Comparison of ENCODE assay signal across 24 mouse cellular contexts in genomic region chr1:165154162-165154561, GRCm38 (mm10). TPM values are rescaled to one million over a fixed set of nuclear protein-coding genes. Genes with fewer than 3 reads are reported as not detected.
DNase-seq lines count a peak whose midpoint lies in the region; TF ChIP-seq lines count a peak whose summit lies in the region.
"Had no signal": no experiment of that assay in that cellular context is flagged by ENCODE, and none has a peak within 500 bp of the region (broad histone marks: within the 10 kb centered on the region; RNA-seq: fewer than 3 reads in every experiment).

No protein-coding gene starts in this region.

- peak overlapping the region; percentile 35 to 55 for H3K4me3 ChIP-seq in MEL (ENCODE audit: control insufficient read depth in 1 of 2, insufficient read depth in 1 of 2, low read depth in 2 of 2, low read length in 2 of 2)
- peak overlapping the region; percentile 80 for H3K4me3 ChIP-seq in megakaryocyte, embryonic 14.5 days (replicated peaks)
- H3K4me3 ChIP-seq: forebrain, embryonic 15.5 days; gastrocnemius, adult 2 months; heart, adult 2 months; intestine, embryonic 15.5 days; liver, embryonic 13.5 days; neural tube, embryonic 12.5 days had no signal

- TF ChIP-seq POLR2A in MEL (IDR thresholded peaks at IDR 0.05; ENCODE audit: control insufficient read depth in 1 of 2, insufficient read depth in 1 of 2, low read depth in 1 of 2, low read length in 2 of 2, poor library complexity in 1 of 2): no peak

- no peak for TF ChIP-seq CTCF in MEL (IDR thresholded peaks at IDR 0.05 in 2 of 3, conservative IDR thresholded peaks at IDR 0.05 in 1 of 3; ENCODE audit: control insufficient read depth in 1 of 3, insufficient read depth in 1 of 3, low read depth in 2 of 3, low read length in 3 of 3, poor library complexity in 1 of 3, severe bottlenecking in 1 of 3)

- no peak; a peak in 1 of 4 replicates for TF ChIP-seq EP300 in MEL (IDR thresholded peaks at IDR 0.05; ENCODE audit: low read depth in 1 of 2, low read length in 2 of 2)

- no peak overlapping the region for H3K27ac ChIP-seq in MEL (ENCODE audit: control insufficient read depth, low read depth, low read length)
- H3K27ac ChIP-seq: forebrain, embryonic 15.5 days; gastrocnemius, adult 2 months; heart, adult 2 months; hindbrain, embryonic 14.5 days; intestine, embryonic 15.5 days; liver, embryonic 13.5 days; neural tube, embryonic 12.5 days; stomach, postnatal 0 days had no signal

- no peaks in the 10 kb centered on the region; a peak in 2 of 4 replicates for H3K4me1 ChIP-seq in MEL (ENCODE audit: control insufficient read depth in 1 of 2, insufficient read depth in 2 of 2, low read length in 2 of 2)
- H3K4me1 ChIP-seq in megakaryocyte, embryonic 14.5 days: peaks cover 26% of the 10 kb centered on the region
- H3K4me1 ChIP-seq: forebrain, embryonic 15.5 days; liver, embryonic 13.5 days; neural tube, embryonic 12.5 days had no signal

- TF ChIP-seq RAD21 in MEL (IDR thresholded peaks at IDR 0.05; ENCODE audit: low read depth, low read length): no peak

- peak overlapping the region; percentile 22 for H3K9ac ChIP-seq in MEL (ENCODE audit: control insufficient read depth, low read depth, low read length, poor library complexity, severe bottlenecking)
- H3K9ac ChIP-seq: forebrain, embryonic 15.5 days; hindbrain, embryonic 14.5 days; intestine, embryonic 15.5 days; liver, embryonic 13.5 days; neural tube, embryonic 12.5 days had no signal

- no peaks in the 10 kb centered on the region for H3K79me2 ChIP-seq in MEL (ENCODE audit: control insufficient read depth, insufficient read depth, low read length, poor library complexity)

- H3K9me3 ChIP-seq in MEL (replicated peaks; ENCODE audit: insufficient read depth, low read length): no peaks in the 10 kb centered on the region
- no peaks in the 10 kb centered on the region for H3K9me3 ChIP-seq in megakaryocyte, embryonic 14.5 days
- H3K9me3 ChIP-seq: forebrain, embryonic 15.5 days; intestine, embryonic 15.5 days; liver, embryonic 13.5 days; neural tube, embryonic 12.5 days had no signal

- peaks cover 0 to 2% of the 10 kb centered on the region in 2 experiments; a peak in 1 of 4 replicates for H3K36me3 ChIP-seq in MEL (ENCODE audit: control insufficient read depth in 1 of 2, insufficient read depth in 2 of 2, low read length in 2 of 2)
- no peaks in the 10 kb centered on the region for H3K36me3 ChIP-seq in megakaryocyte, embryonic 14.5 days (replicated peaks; ENCODE audit: low read length)
- H3K36me3 ChIP-seq: forebrain, embryonic 15.5 days; intestine, embryonic 15.5 days; liver, embryonic 13.5 days; neural tube, embryonic 12.5 days had no signal

- H3K27me3 ChIP-seq in MEL (ENCODE audit: control insufficient read depth in 1 of 2, insufficient read depth in 2 of 2, low read length in 2 of 2): no peaks in the 10 kb centered on the region
- H3K27me3 ChIP-seq in megakaryocyte, embryonic 14.5 days (replicated peaks): peaks cover 12% of the 10 kb centered on the region
- H3K27me3 ChIP-seq: forebrain, embryonic 15.5 days; intestine, embryonic 15.5 days; liver, embryonic 13.5 days; neural tube, embryonic 12.5 days had no signal

- DNase-seq in A20 (ENCODE audit: low read depth, low spot score): peak; percentile 12
- DNase-seq in MEL (ENCODE audit: low read depth, low spot score): peak; percentile 62
- DNase-seq in thymus, postnatal 10 days (ENCODE audit: low spot score in 2 of 2): peak; percentile 47 to 59
- no peak for DNase-seq in layer of hippocampus, adult 8-10 months (ENCODE audit: low spot score in 2 of 2)
- no peak for DNase-seq in adrenal gland, adult 8-10 months
- DNase-seq in kidney, adult 11 months: no peak
- DNase-seq: cerebellum, postnatal 14 days; gastrocnemius, adult 2 months; heart, adult 2 months; liver, embryonic 13.5 days; spleen, adult 18-20 months had no signal

TF ChIP-seq in MEL, 35 proteins besides CTCF, POLR2A, EP300 and RAD21:
- TF ChIP-seq TBP (IDR thresholded peaks at IDR 0.05; ENCODE audit: low read depth, low read length): no peak
- TF ChIP-seq ZNF384 (IDR thresholded peaks at IDR 0.05; ENCODE audit: low read depth, low read length): peak; percentile 85

RNA-seq across cellular contexts. Expression of gene Tbx19, which starts 6.4 kb away (rescaled TPM):
- not detected in 2 replicates for total RNA-seq in MEL (2012; rRNA removed)
- polyA plus RNA-seq in MEL (2012; ENCODE audit: insufficient read depth in 1 of 2, insufficient read length in 2 of 2, low read depth in 1 of 2, low replicate concordance in 2 of 2, missing spikeins in 1 of 2): under 1 TPM in 1 of 2 experiments, not detected in 1; 0.19 TPM
- 0.30 TPM in 1 of 2 replicates, not detected in the other for polyA plus RNA-seq in megakaryocyte, embryonic 14.5 days (2012; ENCODE audit: insufficient read depth, low replicate concordance)
- not detected for total RNA-seq in layer of hippocampus, adult 8-10 months (2022)
- not detected for total RNA-seq in adrenal gland, adult 8-10 months (2022)
- total RNA-seq: adrenal gland, postnatal 4 days; gastrocnemius, adult 2 months; heart, adult 2 months; layer of hippocampus, adult 18-20 months; left cerebral cortex, adult 8-10 months; midbrain, postnatal 0 days had no signal
- polyA plus RNA-seq: embryonic facial prominence, embryonic 11.5 days; heart, adult 2 months; heart, postnatal 0 days; hindbrain, embryonic 14.5 days; intestine, embryonic 15.5 days; kidney, embryonic 16.5 days; neural tube, embryonic 12.5 days; stomach, postnatal 0 days had no signal

RNA-seq across cellular contexts. Expression of gene Sft2d2, which starts 40.1 kb away (rescaled TPM):
- 4.0 and 4.4 TPM in 2 replicates for total RNA-seq in MEL (2012; rRNA removed)
- polyA plus RNA-seq in MEL (2012; ENCODE audit: insufficient read depth in 1 of 2, insufficient read length in 2 of 2, low read depth in 1 of 2, low replicate concordance in 2 of 2, missing spikeins in 1 of 2): 1 to 10 TPM in 1 of 2 experiments, not detected in 1; 8.9 TPM
- 1.7 TPM in 1 of 2 replicates, not detected in the other for polyA plus RNA-seq in megakaryocyte, embryonic 14.5 days (2012; ENCODE audit: insufficient read depth, low replicate concordance)
- 10 to 100 TPM; 14.1 to 17.6 (median 14.9) TPM for total RNA-seq in layer of hippocampus, adult 8-10 months (2022)
- 10 to 100 TPM; 36.9 to 45.8 (median 41.3) TPM for total RNA-seq in adrenal gland, adult 8-10 months (2022)

Comparison
In these comparisons a context has a peak if more than half of its experiments do, and no peak if none do; other contexts are left out.
1. DNase-seq: peak in A20 (single experiment), MEL (single experiment) and thymus, postnatal 10 days (2 of 2); none in layer of hippocampus, adult 8-10 months (0 of 2), adrenal gland, adult 8-10 months (single experiment) and kidney, adult 11 months (single experiment).